Mouse (Mus musculus): ENCODE measurements around the gene Cbfa2t3. TPM values are rescaled to one million over a fixed set of nuclear protein-coding genes. Genes with fewer than 3 reads are reported as not detected.

The Cbfa2t3 gene
- polyA plus RNA-seq, 1 experiment from 2014 or later, result 3.3 TPM

Small RNA genes lying within 50 kb of the gene (microRNA-seq; reads per million reads assigned to microRNA genes)
- not detected for gene Mir6396

Other genes starting within 250 kb of the Cbfa2t3 start
- gene Snai3, start 238.4 kb downstream of the Cbfa2t3 start, polyA plus RNA-seq (2014; fragmentation: Nextera tagmentation; extraction: Ambion mirVana), result not detected in 2 replicates
- 35.3 and 36.8 TPM in 2 replicates for gene Rnf166, start 223.0 kb downstream of the Cbfa2t3 start, polyA plus RNA-seq (2014; fragmentation: Nextera tagmentation; extraction: Ambion mirVana)
- 80.7 and 81.3 TPM in 2 replicates for gene Ctu2, start 223.0 kb downstream of the Cbfa2t3 start, polyA plus RNA-seq (2014; fragmentation: Nextera tagmentation; extraction: Ambion mirVana)
- gene Piezo1, start 147.8 kb downstream of the Cbfa2t3 start, polyA plus RNA-seq (2014; fragmentation: Nextera tagmentation; extraction: Ambion mirVana), result 6.2 and 7.2 TPM in 2 replicates
- 46.4 and 51.7 TPM in 2 replicates for gene Cdt1, start 131.1 kb downstream of the Cbfa2t3 start, polyA plus RNA-seq (2014; fragmentation: Nextera tagmentation; extraction: Ambion mirVana)
- 271 and 284 TPM in 2 replicates for gene Aprt, start 122.2 kb downstream of the Cbfa2t3 start, polyA plus RNA-seq (2014; fragmentation: Nextera tagmentation; extraction: Ambion mirVana)
- 5.2 and 5.5 TPM in 2 replicates for gene Galns, start 87.6 kb downstream of the Cbfa2t3 start, polyA plus RNA-seq (2014; fragmentation: Nextera tagmentation; extraction: Ambion mirVana)
- gene Trappc2l, start 87.5 kb downstream of the Cbfa2t3 start, polyA plus RNA-seq (2014; fragmentation: Nextera tagmentation; extraction: Ambion mirVana), result 45.0 and 45.4 TPM in 2 replicates
- not detected in 2 replicates for gene Pabpn1l, start 76.4 kb downstream of the Cbfa2t3 start, polyA plus RNA-seq (2014; fragmentation: Nextera tagmentation; extraction: Ambion mirVana)
- gene Acsf3, start 76.4 kb upstream of the Cbfa2t3 start, polyA plus RNA-seq (2014; fragmentation: Nextera tagmentation; extraction: Ambion mirVana), result 16.1 and 17.9 TPM in 2 replicates
- 6.8 and 7.6 TPM in 2 replicates for gene Cdh15, start 148.9 kb upstream of the Cbfa2t3 start, polyA plus RNA-seq (2014; fragmentation: Nextera tagmentation; extraction: Ambion mirVana)

Measured in limb, embryonic 11.5 days (tissue).